Mouse (Mus musculus): ENCODE measurements at regions not wholly inside any gene's neighbourhood (a gene's known extent, or its start where the extent isn't known, plus 50 kb on each side); places are given as distances from the start of the nearest gene placed in this dataset.

DNA sequence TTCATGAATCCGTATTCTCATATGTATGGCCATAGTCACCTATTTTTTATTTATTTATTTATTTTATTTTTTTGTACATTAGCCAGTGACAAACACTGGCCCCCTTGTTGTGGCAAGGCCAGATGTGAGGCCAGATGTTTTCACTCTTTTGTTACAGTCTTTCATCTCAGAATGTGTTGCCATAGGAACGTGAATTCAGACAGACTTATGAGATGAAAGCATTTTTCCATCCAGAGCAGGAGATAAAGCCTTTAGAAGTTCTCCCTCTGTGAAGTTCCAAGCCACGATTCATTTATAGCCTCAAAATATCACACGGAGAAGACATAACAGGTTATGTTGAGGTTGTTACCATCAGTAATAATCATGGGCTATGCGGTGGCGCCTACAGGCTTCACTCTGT, 220.9 kb downstream of the Arpp21 start:
- H3K36me3 ChIP-seq (ENCODE audit: control insufficient read depth, insufficient read depth, low read length): no peaks in the 10 kb centered on the region
- 79% methylated on average over 6 of the region's 6 CpGs for WGBS
- no peak for DNase-seq
- H3K4me3 ChIP-seq (ENCODE audit: insufficient read depth, low read depth, low read length): no peak overlapping the region
- H3K4me1 ChIP-seq (ENCODE audit: control insufficient read depth, insufficient read depth, low read length): no peaks in the 10 kb centered on the region
- no peak overlapping the region for H3K27ac ChIP-seq (ENCODE audit: insufficient read depth, low read depth, low read length)
- no peaks in the 10 kb centered on the region for H3K27me3 ChIP-seq (replicated peaks; ENCODE audit: control insufficient read depth, insufficient read depth, low read length)
- no peak for TF ChIP-seq CTCF (conservative IDR thresholded peaks at IDR 0.05; ENCODE audit: insufficient read depth, insufficient read length, low read depth, low read length)
- no peak for TF ChIP-seq POLR2A (IDR thresholded peaks at IDR 0.05; ENCODE audit: low read depth, low read length)

DNA sequence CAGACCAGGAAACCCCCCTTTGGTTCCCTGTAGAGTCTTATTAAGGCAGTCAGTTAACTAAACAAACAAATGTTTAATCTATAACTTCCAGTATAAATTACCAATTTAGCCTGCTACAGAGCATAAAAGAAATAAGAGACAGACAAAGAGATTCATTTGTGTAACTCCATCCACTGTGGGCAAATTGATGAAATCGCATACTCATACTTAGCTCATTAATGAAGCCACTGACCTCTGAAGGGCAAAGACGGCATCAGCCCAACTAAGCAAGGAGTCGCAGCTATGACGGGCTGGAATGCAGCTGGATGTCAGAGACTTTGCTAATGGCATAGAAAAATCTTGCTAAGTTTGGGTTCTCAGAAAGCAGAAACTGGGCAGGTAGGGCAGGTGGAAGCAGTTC, 241.3 kb downstream of the Arpp21 start:
- Histone ChIP-seq H3K4me1 (ENCODE audit: control insufficient read depth, insufficient read depth, low read length) (no peaks in the 10 kb centered on the region), H3K4me3 (ENCODE audit: insufficient read depth, low read depth, low read length) (no peak overlapping the region), H3K27ac (ENCODE audit: insufficient read depth, low read depth, low read length) (no peak overlapping the region), H3K36me3 (ENCODE audit: control insufficient read depth, insufficient read depth, low read length) (no peaks in the 10 kb centered on the region), H3K27me3 (replicated peaks; ENCODE audit: control insufficient read depth, insufficient read depth, low read length) (no peaks in the 10 kb centered on the region)
- no peak for DNase-seq
- 32% methylated on average over 4 of the region's 4 CpGs for WGBS
- no peak for TF ChIP-seq POLR2A (IDR thresholded peaks at IDR 0.05; ENCODE audit: low read depth, low read length)
- no peak for TF ChIP-seq CTCF (conservative IDR thresholded peaks at IDR 0.05; ENCODE audit: insufficient read depth, insufficient read length, low read depth, low read length)

- TF ChIP-seq CTCF (conservative IDR thresholded peaks at IDR 0.05; ENCODE audit: insufficient read depth, insufficient read length, low read depth, low read length): no peak
- no peak for TF ChIP-seq POLR2A (IDR thresholded peaks at IDR 0.05; ENCODE audit: low read depth, low read length)
- Histone ChIP-seq H3K4me3 (ENCODE audit: insufficient read depth, low read depth, low read length) (no peak overlapping the region), H3K27ac (ENCODE audit: insufficient read depth, low read depth, low read length) (no peak overlapping the region), H3K36me3 (ENCODE audit: control insufficient read depth, insufficient read depth, low read length) (no peaks in the 10 kb centered on the region), H3K27me3 (replicated peaks; ENCODE audit: control insufficient read depth, insufficient read depth, low read length) (no peaks in the 10 kb centered on the region), H3K4me1 (ENCODE audit: control insufficient read depth, insufficient read depth, low read length) (no peaks in the 10 kb centered on the region)
- no peak for DNase-seq
- 19% methylated on average over 4 of the region's 4 CpGs for WGBS
Observed at GRCm38 (mm10) chr9:111993844-111994243, 241.9 kb downstream of the Arpp21 start.

DNA sequence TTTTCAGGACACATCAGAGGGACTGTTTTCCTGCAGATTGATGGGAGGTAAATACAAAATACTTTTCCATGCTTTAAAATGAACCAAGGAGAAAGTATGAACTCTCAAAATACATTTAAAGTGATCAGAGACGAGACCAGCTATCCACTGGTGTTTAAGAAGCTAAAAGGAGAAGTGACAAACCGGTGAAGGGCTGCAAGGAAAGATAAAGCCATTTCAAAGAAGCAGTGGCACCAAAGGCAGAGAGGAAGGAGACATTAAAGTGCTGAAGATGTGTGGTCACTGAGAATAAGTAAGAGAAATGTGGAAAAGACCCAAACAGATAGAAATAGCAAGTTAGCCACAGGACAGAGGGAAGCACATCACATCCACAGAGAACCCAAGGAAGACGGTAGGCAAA, 245.7 kb downstream of the Arpp21 start:
- H3K4me1 ChIP-seq (ENCODE audit: control insufficient read depth, insufficient read depth, low read length): no peaks in the 10 kb centered on the region
- no peak overlapping the region for H3K4me3 ChIP-seq (ENCODE audit: insufficient read depth, low read depth, low read length)
- no peak overlapping the region for H3K27ac ChIP-seq (ENCODE audit: insufficient read depth, low read depth, low read length)
- H3K27me3 ChIP-seq (replicated peaks; ENCODE audit: control insufficient read depth, insufficient read depth, low read length): no peaks in the 10 kb centered on the region
- 82% methylated on average over 3 of the region's 3 CpGs for WGBS
- no peak for DNase-seq
- no peaks in the 10 kb centered on the region for H3K36me3 ChIP-seq (ENCODE audit: control insufficient read depth, insufficient read depth, low read length)
- TF ChIP-seq CTCF (conservative IDR thresholded peaks at IDR 0.05; ENCODE audit: insufficient read depth, insufficient read length, low read depth, low read length) (no peak), POLR2A (IDR thresholded peaks at IDR 0.05; ENCODE audit: low read depth, low read length) (no peak)

- no peak overlapping the region for H3K27ac ChIP-seq (ENCODE audit: insufficient read depth, low read depth, low read length)
- H3K4me1 ChIP-seq (ENCODE audit: control insufficient read depth, insufficient read depth, low read length): no peaks in the 10 kb centered on the region
- H3K4me3 ChIP-seq (ENCODE audit: insufficient read depth, low read depth, low read length): no peak overlapping the region
- no peaks in the 10 kb centered on the region for H3K36me3 ChIP-seq (ENCODE audit: control insufficient read depth, insufficient read depth, low read length)
- no peak for DNase-seq
- H3K27me3 ChIP-seq (replicated peaks; ENCODE audit: control insufficient read depth, insufficient read depth, low read length): no peaks in the 10 kb centered on the region
- TF ChIP-seq POLR2A (IDR thresholded peaks at IDR 0.05; ENCODE audit: low read depth, low read length) (no peak), CTCF (conservative IDR thresholded peaks at IDR 0.05; ENCODE audit: insufficient read depth, insufficient read length, low read depth, low read length) (no peak)
- WGBS: 22% methylated on average over 5 of the region's 5 CpGs
Observed at GRCm38 (mm10) chr9:111963405-111964037, 272.2 kb downstream of the Arpp21 start.

- 45% methylated on average over 2 of the region's 2 CpGs for WGBS
- H3K4me3 ChIP-seq (ENCODE audit: insufficient read depth, low read depth, low read length): no peak overlapping the region
- H3K36me3 ChIP-seq (ENCODE audit: control insufficient read depth, insufficient read depth, low read length): no peaks in the 10 kb centered on the region
- H3K27me3 ChIP-seq (replicated peaks; ENCODE audit: control insufficient read depth, insufficient read depth, low read length): no peaks in the 10 kb centered on the region
- TF ChIP-seq CTCF (conservative IDR thresholded peaks at IDR 0.05; ENCODE audit: insufficient read depth, insufficient read length, low read depth, low read length): peak; percentile 53
- TF ChIP-seq POLR2A (IDR thresholded peaks at IDR 0.05; ENCODE audit: low read depth, low read length): no peak
- H3K4me1 ChIP-seq (ENCODE audit: control insufficient read depth, insufficient read depth, low read length): no peaks in the 10 kb centered on the region
- DNase-seq: no peak
- H3K27ac ChIP-seq (ENCODE audit: insufficient read depth, low read depth, low read length): no peak overlapping the region
Observed at GRCm38 (mm10) chr9:111957799-111958198, 267.7 kb upstream of the Stac start.

- TF ChIP-seq CTCF (conservative IDR thresholded peaks at IDR 0.05; ENCODE audit: insufficient read depth, insufficient read length, low read depth, low read length) (0 out of 2 replicates have a peak, but pooled peaks have one; percentile 21), POLR2A (IDR thresholded peaks at IDR 0.05; ENCODE audit: low read depth, low read length) (no peak)
- no peak for DNase-seq
- H3K4me1 ChIP-seq (ENCODE audit: control insufficient read depth, insufficient read depth, low read length): no peaks in the 10 kb centered on the region
- H3K27ac ChIP-seq (ENCODE audit: insufficient read depth, low read depth, low read length): no peak overlapping the region
- H3K36me3 ChIP-seq (ENCODE audit: control insufficient read depth, insufficient read depth, low read length): no peaks in the 10 kb centered on the region
- H3K4me3 ChIP-seq (ENCODE audit: insufficient read depth, low read depth, low read length): no peak overlapping the region
- 50% methylated on average over 8 of the region's 8 CpGs for WGBS
- no peaks in the 10 kb centered on the region for H3K27me3 ChIP-seq (replicated peaks; ENCODE audit: control insufficient read depth, insufficient read depth, low read length)
Observed at GRCm38 (mm10) chr9:111939271-111940067, 249.3 kb upstream of the Stac start.
